Mouse (Mus musculus): ENCODE measurements around the gene Rab5c. TPM values are rescaled to one million over a fixed set of nuclear protein-coding genes. Genes with fewer than 3 reads are reported as not detected.

Gene Rab5c
- polyA plus RNA-seq, 1 experiment from 2014 or later, result 39.4 TPM

GRCm38 (mm10) chr11:100713735-100714533 is 24.1 kb downstream of the Rab5c start, which contains the start of gene Hspb9:
Gene Hspb9, plus strand, starts transcription at chr11:100713850.
- peak within 1 kb of the TSS; percentile 79 for H3K4me2 ChIP-seq (ENCODE audit: low read depth, low read length, severe bottlenecking)
- 3% methylated on average over 38 of the region's 38 CpGs for WGBS
- DNase-seq (ENCODE audit: low spot score) (peak; percentile 79), ATAC-seq (replicated peaks; ENCODE audit: low FRiP score) (0 out of 2 replicates have a peak, but pooled peaks have one; percentile 30)
- H3K9ac ChIP-seq (ENCODE audit: low read length), result peak within 1 kb of the TSS; percentile 48
- peak within 1 kb of the TSS; percentile 96; the same call in 1 of the 2 replicates for H3K4me3 ChIP-seq (ENCODE audit: low read depth, low read length)
- H3K9me3 ChIP-seq (ENCODE audit: control insufficient read depth, low read length), result no peaks in the 10 kb centered on the region
- H3K36me3 ChIP-seq (ENCODE audit: control insufficient read depth, insufficient read depth, low read length), result peaks cover 5% of the 10 kb centered on the region; the same call in 1 of the 2 replicates
- H3K27me3 ChIP-seq (ENCODE audit: control insufficient read depth, insufficient read depth, low read length), result no peaks in the 10 kb centered on the region
- peaks cover 12% of the 10 kb centered on the region for H3K4me1 ChIP-seq (replicated peaks; ENCODE audit: control insufficient read depth, insufficient read depth, low read length)
- H3K27ac ChIP-seq (ENCODE audit: low read depth, low read length), result peak within 1 kb of the TSS; percentile 7; the same call in 1 of the 2 replicates

GRCm38 (mm10) chr11:100713174-100713573 is 24.8 kb downstream of the Rab5c start:
- no peak overlapping the region for H3K27ac ChIP-seq (ENCODE audit: low read depth, low read length)
- H3K9ac ChIP-seq (ENCODE audit: low read length), result peak overlapping the region; percentile 48; the same call in 1 of the 2 replicates
- no peak overlapping the region; the same call in 1 of the 2 replicates for H3K4me2 ChIP-seq (ENCODE audit: low read depth, low read length, severe bottlenecking)
- H3K27me3 ChIP-seq (ENCODE audit: control insufficient read depth, insufficient read depth, low read length), result no peaks in the 10 kb centered on the region
- no peak overlapping the region for H3K4me3 ChIP-seq (ENCODE audit: low read depth, low read length)
- H3K9me3 ChIP-seq (ENCODE audit: control insufficient read depth, low read length), result no peaks in the 10 kb centered on the region
- H3K36me3 ChIP-seq (ENCODE audit: control insufficient read depth, insufficient read depth, low read length), result peaks cover 6% of the 10 kb centered on the region; the same call in 1 of the 2 replicates
- 55% methylated on average over 4 of the region's 4 CpGs for WGBS
- H3K4me1 ChIP-seq (replicated peaks; ENCODE audit: control insufficient read depth, insufficient read depth, low read length), result peaks cover 12% of the 10 kb centered on the region
- no peak for ATAC-seq (replicated peaks; ENCODE audit: low FRiP score)
- DNase-seq (ENCODE audit: low spot score), result no peak

- DNase-seq (ENCODE audit: low spot score), result peak; percentile 90
- WGBS, result 1% methylated on average over 48 of the region's 48 CpGs
- ATAC-seq (replicated peaks; ENCODE audit: low FRiP score), result peak; percentile 88
- peaks cover 6% of the 10 kb centered on the region; the same call in 1 of the 2 replicates for H3K36me3 ChIP-seq (ENCODE audit: control insufficient read depth, insufficient read depth, low read length)
- peak within 1 kb of the TSS; percentile 99 for H3K9ac ChIP-seq (ENCODE audit: low read length)
- H3K9me3 ChIP-seq (ENCODE audit: control insufficient read depth, low read length), result no peaks in the 10 kb centered on the region
- no peaks in the 10 kb centered on the region for H3K27me3 ChIP-seq (ENCODE audit: control insufficient read depth, insufficient read depth, low read length)
- peaks cover 12% of the 10 kb centered on the region for H3K4me1 ChIP-seq (replicated peaks; ENCODE audit: control insufficient read depth, insufficient read depth, low read length)
- peak within 1 kb of the TSS; percentile 79 for H3K4me2 ChIP-seq (ENCODE audit: low read depth, low read length, severe bottlenecking)
- H3K4me3 ChIP-seq (ENCODE audit: low read depth, low read length), result peak within 1 kb of the TSS; percentile 96
- H3K27ac ChIP-seq (ENCODE audit: low read depth, low read length), result peak within 1 kb of the TSS; percentile 74
Observed at GRCm38 (mm10) chr11:100711783-100712615, 26.0 kb downstream of the Rab5c start, which contains the start of gene Kat2a. Gene Kat2a, minus strand, starts transcription at chr11:100712465.

- Histone ChIP-seq H3K4me3 (ENCODE audit: low read depth, low read length) (no peak overlapping the region), H3K9ac (ENCODE audit: low read length) (no peak overlapping the region), H3K36me3 (ENCODE audit: control insufficient read depth, insufficient read depth, low read length) (peaks cover 9% of the 10 kb centered on the region; the same call in 1 of the 2 replicates), H3K4me1 (replicated peaks; ENCODE audit: control insufficient read depth, insufficient read depth, low read length) (peaks cover 12% of the 10 kb centered on the region), H3K4me2 (ENCODE audit: low read depth, low read length, severe bottlenecking) (peak overlapping the region; percentile 79; the same call in 1 of the 2 replicates), H3K27ac (ENCODE audit: low read depth, low read length) (no peak overlapping the region), H3K9me3 (ENCODE audit: control insufficient read depth, low read length) (no peaks in the 10 kb centered on the region), H3K27me3 (ENCODE audit: control insufficient read depth, insufficient read depth, low read length) (no peaks in the 10 kb centered on the region)
- DNase-seq (ENCODE audit: low spot score) (no peak), ATAC-seq (replicated peaks; ENCODE audit: low FRiP score) (no peak)
- WGBS, result 96% methylated on average over 4 of the region's 4 CpGs
Observed at GRCm38 (mm10) chr11:100710977-100711376, 27.0 kb downstream of the Rab5c start.

GRCm38 (mm10) chr11:100710528-100710927 is 27.5 kb downstream of the Rab5c start:
- WGBS, result 95% methylated on average over 15 of the region's 15 CpGs
- Histone ChIP-seq H3K36me3 (ENCODE audit: control insufficient read depth, insufficient read depth, low read length) (peaks cover 9% of the 10 kb centered on the region; the same call in 1 of the 2 replicates), H3K4me3 (ENCODE audit: low read depth, low read length) (no peak overlapping the region), H3K27me3 (ENCODE audit: control insufficient read depth, insufficient read depth, low read length) (no peaks in the 10 kb centered on the region), H3K9me3 (ENCODE audit: control insufficient read depth, low read length) (no peaks in the 10 kb centered on the region), H3K9ac (ENCODE audit: low read length) (no peak overlapping the region), H3K4me1 (replicated peaks; ENCODE audit: control insufficient read depth, insufficient read depth, low read length) (peaks cover 12% of the 10 kb centered on the region), H3K27ac (ENCODE audit: low read depth, low read length) (no peak overlapping the region), H3K4me2 (ENCODE audit: low read depth, low read length, severe bottlenecking) (no peak overlapping the region)
- ATAC-seq (replicated peaks; ENCODE audit: low FRiP score), result no peak
- DNase-seq (ENCODE audit: low spot score), result no peak

GRCm38 (mm10) chr11:100709201-100709810 is 28.7 kb downstream of the Rab5c start:
- H3K36me3 ChIP-seq (ENCODE audit: control insufficient read depth, insufficient read depth, low read length), result peaks cover 9% of the 10 kb centered on the region; the same call in 1 of the 2 replicates
- DNase-seq (ENCODE audit: low spot score) (no peak), ATAC-seq (replicated peaks; ENCODE audit: low FRiP score) (no peak)
- no peaks in the 10 kb centered on the region for H3K9me3 ChIP-seq (ENCODE audit: control insufficient read depth, low read length)
- peaks cover 10% of the 10 kb centered on the region for H3K4me1 ChIP-seq (replicated peaks; ENCODE audit: control insufficient read depth, insufficient read depth, low read length)
- WGBS, result 89% methylated on average over 9 of the region's 9 CpGs
- no peak overlapping the region for H3K27ac ChIP-seq (ENCODE audit: low read depth, low read length)
- no peak overlapping the region for H3K9ac ChIP-seq (ENCODE audit: low read length)
- no peak overlapping the region for H3K4me3 ChIP-seq (ENCODE audit: low read depth, low read length)
- H3K27me3 ChIP-seq (ENCODE audit: control insufficient read depth, insufficient read depth, low read length), result no peaks in the 10 kb centered on the region
- no peak overlapping the region for H3K4me2 ChIP-seq (ENCODE audit: low read depth, low read length, severe bottlenecking)

GRCm38 (mm10) chr11:100705095-100705747 is 32.8 kb downstream of the Rab5c start:
- no peak overlapping the region for H3K4me2 ChIP-seq (ENCODE audit: low read depth, low read length, severe bottlenecking)
- 0 out of 2 replicates have a peak, but pooled peaks cover 2% of the 10 kb centered on the region for H3K4me1 ChIP-seq (replicated peaks; ENCODE audit: control insufficient read depth, insufficient read depth, low read length)
- ATAC-seq (replicated peaks; ENCODE audit: low FRiP score) (no peak), DNase-seq (ENCODE audit: low spot score) (no peak)
- WGBS, result 95% methylated on average over 23 of the region's 23 CpGs
- H3K36me3 ChIP-seq (ENCODE audit: control insufficient read depth, insufficient read depth, low read length), result peaks cover 9% of the 10 kb centered on the region; the same call in 1 of the 2 replicates
- no peak overlapping the region for H3K4me3 ChIP-seq (ENCODE audit: low read depth, low read length)
- H3K9ac ChIP-seq (ENCODE audit: low read length), result no peak overlapping the region
- no peaks in the 10 kb centered on the region for H3K9me3 ChIP-seq (ENCODE audit: control insufficient read depth, low read length)
- no peaks in the 10 kb centered on the region for H3K27me3 ChIP-seq (ENCODE audit: control insufficient read depth, insufficient read depth, low read length)
- H3K27ac ChIP-seq (ENCODE audit: low read depth, low read length), result no peak overlapping the region

Data from forebrain, embryonic 11.5 days (tissue).